Mouse (Mus musculus) midbrain, embryonic 11.5 days (tissue): ENCODE data around the gene Als2cl. TPM values are rescaled to one million over a fixed set of nuclear protein-coding genes. Genes with fewer than 3 reads are reported as not detected.

ENCODE experiments used
- ATAC-seq: fragments of 200-750 bp; cut with Nextera tagmentation; 2 replicates; pipeline ENCODE4 v1.8.0; 2017; ENCODE audit warnings: moderate TSS enrichment, moderate library complexity; ENCODE audit not compliant: low FRiP score
- DNase-seq: peaks from one replicate; pipeline ENCODE4 v3.0.0; 2015; ENCODE audit warnings: low spot score; ENCODE audit errors: missing footprints
- H3K27ac ChIP-seq: fragments of 300-500 bp; sonication (generic); 2 replicates; pipeline ENCODE4 v1.5.1; 2014; ENCODE audit warnings: low read depth, low read length
- H3K27me3 ChIP-seq: fragments of 300-500 bp; sonication (generic); 2 replicates; pipeline ENCODE4 v1.6.1; 2014; ENCODE audit warnings: mild to moderate bottlenecking, low read length, moderate library complexity, mixed read lengths; ENCODE audit not compliant: control insufficient read depth, insufficient read depth
- H3K36me3 ChIP-seq: fragments of 300-500 bp; sonication (generic); 2 replicates; pipeline ENCODE4 v1.6.1; 2014; ENCODE audit warnings: mild to moderate bottlenecking, low read length, moderate library complexity, mixed read lengths; ENCODE audit not compliant: control insufficient read depth, insufficient read depth
- H3K4me1 ChIP-seq: fragments of 300-500 bp; sonication (generic); 2 replicates; pipeline ENCODE4 v1.6.1; 2014; ENCODE audit warnings: low read length; ENCODE audit not compliant: control insufficient read depth, insufficient read depth
- H3K4me2 ChIP-seq: fragments of 300-500 bp; sonication (generic); 2 replicates; pipeline ENCODE4 v1.6.1; 2014; ENCODE audit warnings: mild to moderate bottlenecking, moderate library complexity
- H3K4me3 ChIP-seq: fragments of 300-500 bp; sonication (generic); 2 replicates; pipeline ENCODE4 v1.5.1; 2014; ENCODE audit warnings: low read depth, low read length
- H3K9ac ChIP-seq: fragments of 300-500 bp; sonication (generic); 2 replicates; pipeline ENCODE4 v1.6.1; 2014; ENCODE audit warnings: low read length
- H3K9me3 ChIP-seq: fragments of 300-500 bp; sonication (generic); 2 replicates; pipeline ENCODE4 v1.6.1; 2016; ENCODE audit warnings: low read length; ENCODE audit not compliant: control insufficient read depth
- WGBS: fragments of 180-500 bp; shearing (Covaris S2); extraction: QIAGEN DNeasy Blood & Tissue Kit; methylation state at CpG from one replicate; pipeline ENCODE4 v1.1.7; 2014; 5-methylcytosine and 5-hydroxymethylcytosine counted together
- polyA plus RNA-seq: library from polyadenylated mRNA; unstranded; fragments of >200 nt; fragmentation: Nextera tagmentation; extraction: Ambion mirVana; gene quantifications from 2 replicates; pipeline ENCODE4 v1.2.1, GENCODE M21; 2014

The Als2cl gene
- polyA plus RNA-seq, 1 experiment from 2014 or later: 0.71 TPM

- whole genome bisulfite sequencing: 71% methylated on average over 15 of the region's 15 CpGs
- DNase-seq: no peak
- Histone ChIP-seq H3K27ac (no peak overlapping the region), H3K4me3 (no peak overlapping the region), H3K27me3 (no peaks in the 10 kb centered on the region), H3K36me3 (no peaks in the 10 kb centered on the region), H3K9me3 (no peaks in the 10 kb centered on the region), H3K9ac (no peak overlapping the region), H3K4me2 (no peak overlapping the region), H3K4me1 (no peaks in the 10 kb centered on the region)
- ATAC-seq: no peak
Measured at GRCm38 (mm10) chr9:110920665-110921419, 41.2 kb downstream of the Als2cl start.

- ATAC-seq (no peak), DNase-seq (peak; percentile 96)
- no peaks in the 10 kb centered on the region for H3K4me1 ChIP-seq
- H3K27me3 ChIP-seq: no peaks in the 10 kb centered on the region
- H3K27ac ChIP-seq: no peak overlapping the region
- WGBS: 20% methylated on average over 7 of the region's 7 CpGs
- H3K36me3 ChIP-seq: no peaks in the 10 kb centered on the region
- H3K9me3 ChIP-seq: no peaks in the 10 kb centered on the region
- no peak overlapping the region for H3K4me2 ChIP-seq
- no peak overlapping the region for H3K4me3 ChIP-seq
- no peak overlapping the region for H3K9ac ChIP-seq
Measured at GRCm38 (mm10) chr9:110922759-110923158, 43.1 kb downstream of the Als2cl start.

- no peak overlapping the region for H3K27ac ChIP-seq
- no peak for ATAC-seq
Measured at GRCm38 (mm10) chr9:110931573-110931972, 51.9 kb downstream of the Als2cl start.

GRCm38 (mm10) chr9:110933850-110934437 lies 54.3 kb downstream of the Als2cl start:
- DNase-seq (no peak), ATAC-seq (no peak)
- 82% methylated on average over 12 of the region's 12 CpGs for WGBS
- no peaks in the 10 kb centered on the region for H3K4me1 ChIP-seq
- H3K36me3 ChIP-seq: no peaks in the 10 kb centered on the region
- H3K9ac ChIP-seq: no peak overlapping the region
- H3K27me3 ChIP-seq: no peaks in the 10 kb centered on the region
- no peak overlapping the region for H3K4me2 ChIP-seq
- H3K9me3 ChIP-seq: no peaks in the 10 kb centered on the region
- no peak overlapping the region for H3K4me3 ChIP-seq
- no peak overlapping the region for H3K27ac ChIP-seq

More at GRCm38 (mm10) chr9:110931573-110931972, 51.9 kb downstream of the Als2cl start:
- no peak overlapping the region for H3K4me3 ChIP-seq
- H3K4me1 ChIP-seq: no peaks in the 10 kb centered on the region
- H3K9me3 ChIP-seq: no peaks in the 10 kb centered on the region
- DNase-seq: no peak
- no peaks in the 10 kb centered on the region for H3K27me3 ChIP-seq
- WGBS: 81% methylated on average over 6 of the region's 6 CpGs
- no peaks in the 10 kb centered on the region for H3K36me3 ChIP-seq
- H3K9ac ChIP-seq: no peak overlapping the region
- no peak overlapping the region for H3K4me2 ChIP-seq

GRCm38 (mm10) chr9:110935941-110936340 lies 56.3 kb downstream of the Als2cl start:
- Histone ChIP-seq H3K36me3 (no peaks in the 10 kb centered on the region), H3K4me1 (no peaks in the 10 kb centered on the region), H3K9ac (no peak overlapping the region), H3K9me3 (no peaks in the 10 kb centered on the region), H3K4me3 (no peak overlapping the region), H3K4me2 (no peak overlapping the region), H3K27me3 (no peaks in the 10 kb centered on the region), H3K27ac (no peak overlapping the region)
- no peak for ATAC-seq
- no peak for DNase-seq
- 80% methylated on average over 7 of the region's 7 CpGs for WGBS

GRCm38 (mm10) chr9:110937506-110938490 lies 58.1 kb downstream of the Als2cl start:
- H3K4me3 ChIP-seq: no peak overlapping the region
- no peak overlapping the region for H3K27ac ChIP-seq
- ATAC-seq: no peak
- no peaks in the 10 kb centered on the region for H3K4me1 ChIP-seq
- H3K9me3 ChIP-seq: no peaks in the 10 kb centered on the region
- no peaks in the 10 kb centered on the region for H3K27me3 ChIP-seq
- DNase-seq: peak; percentile 83
- no peak overlapping the region for H3K9ac ChIP-seq
- H3K4me2 ChIP-seq: no peak overlapping the region
- H3K36me3 ChIP-seq: no peaks in the 10 kb centered on the region
- 61% methylated on average over 12 of the region's 12 CpGs for WGBS

- Histone ChIP-seq H3K9ac (no peak overlapping the region), H3K36me3 (no peaks in the 10 kb centered on the region), H3K9me3 (no peaks in the 10 kb centered on the region), H3K4me2 (no peak overlapping the region), H3K27me3 (peaks cover 24% of the 10 kb centered on the region), H3K27ac (no peak overlapping the region), H3K4me3 (no peak overlapping the region), H3K4me1 (peaks cover 19% of the 10 kb centered on the region)
- WGBS: 32% methylated on average over 13 of the region's 13 CpGs
- peak; percentile 84 for DNase-seq
- ATAC-seq: no peak
Measured at GRCm38 (mm10) chr9:110944265-110944664, 64.6 kb downstream of the Als2cl start.

GRCm38 (mm10) chr9:110945343-110945742 lies 65.7 kb downstream of the Als2cl start:
- H3K27ac ChIP-seq: no peak overlapping the region
- DNase-seq: peak; percentile 89
- H3K36me3 ChIP-seq: no peaks in the 10 kb centered on the region
- ATAC-seq: no peak
- peaks cover 19% of the 10 kb centered on the region for H3K4me1 ChIP-seq
- H3K27me3 ChIP-seq: peaks cover 24% of the 10 kb centered on the region
- H3K4me2 ChIP-seq: no peak overlapping the region
- no peaks in the 10 kb centered on the region for H3K9me3 ChIP-seq
- H3K4me3 ChIP-seq: no peak overlapping the region
- WGBS: 23% methylated on average over 18 of the region's 18 CpGs
- no peak overlapping the region for H3K9ac ChIP-seq
